Mouse (Mus musculus): ENCODE data around the gene Gm17334. TPM values are rescaled to one million over a fixed set of nuclear protein-coding genes. Genes with fewer than 3 reads are reported as not detected.

The Gm17334 gene
- total RNA-seq, 2 experiments from 2014 or later = 0.31 TPM; not detected in 1

Small RNAs within 50 kb of the gene (microRNA-seq; reads per million reads assigned to microRNA genes)
- gene Mir7671 = not detected

Other genes with a start within 250 kb of the Gm17334 start
- gene Kif3a, start 205.8 kb downstream of the Gm17334 start, total RNA-seq (2021) = 1 to 10 TPM; 7.6 to 9.6 TPM
- gene Il4, start 154.5 kb downstream of the Gm17334 start, total RNA-seq (2021) = not detected
- not detected for gene Il13, start 138.5 kb downstream of the Gm17334 start, total RNA-seq (2021)
- gene Rad50, start 65.9 kb downstream of the Gm17334 start, total RNA-seq (2021) = 1 to 10 TPM; 6.3 to 6.7 TPM
- not detected for gene Il5, start 52.4 kb downstream of the Gm17334 start, total RNA-seq (2021)
- 10 to 100 TPM; 13.7 to 21.1 TPM for gene Irf1, start 3.2 kb downstream of the Gm17334 start, total RNA-seq (2021)
- gene Gm12216, start 86.1 kb upstream of the Gm17334 start, total RNA-seq (2021) = 1 to 10 TPM; 1.3 to 1.7 TPM
- gene Slc22a5, start 118.5 kb upstream of the Gm17334 start, total RNA-seq (2021) = 10 to 100 TPM; 21.9 to 25.9 TPM
- 1 to 10 TPM; 1.5 to 1.9 TPM for gene Slc22a21, start 207.1 kb upstream of the Gm17334 start, total RNA-seq (2021)

Data from heart, postnatal 25 days (tissue).